Mouse (Mus musculus): Measurements from ENCODE around the gene Tmed8.

GRCm38 (mm10) chr12:87137439-87138341 is 62.6 kb downstream of the Tmed8 start:
- no peak for TF ChIP-seq CTCF (IDR thresholded peaks at IDR 0.05; ENCODE audit: extremely low read depth, insufficient read length, insufficient replicate concordance, low read depth, low read length)
- TF ChIP-seq POLR2A (IDR thresholded peaks at IDR 0.05; ENCODE audit: low read depth, low read length), result no peak
